Mouse (Mus musculus): ENCODE measurements at regions not wholly inside any gene's neighbourhood (a gene's known extent, or its start where the extent isn't known, plus 50 kb on each side); places are given as distances from the start of the nearest gene placed in this dataset.

DNA sequence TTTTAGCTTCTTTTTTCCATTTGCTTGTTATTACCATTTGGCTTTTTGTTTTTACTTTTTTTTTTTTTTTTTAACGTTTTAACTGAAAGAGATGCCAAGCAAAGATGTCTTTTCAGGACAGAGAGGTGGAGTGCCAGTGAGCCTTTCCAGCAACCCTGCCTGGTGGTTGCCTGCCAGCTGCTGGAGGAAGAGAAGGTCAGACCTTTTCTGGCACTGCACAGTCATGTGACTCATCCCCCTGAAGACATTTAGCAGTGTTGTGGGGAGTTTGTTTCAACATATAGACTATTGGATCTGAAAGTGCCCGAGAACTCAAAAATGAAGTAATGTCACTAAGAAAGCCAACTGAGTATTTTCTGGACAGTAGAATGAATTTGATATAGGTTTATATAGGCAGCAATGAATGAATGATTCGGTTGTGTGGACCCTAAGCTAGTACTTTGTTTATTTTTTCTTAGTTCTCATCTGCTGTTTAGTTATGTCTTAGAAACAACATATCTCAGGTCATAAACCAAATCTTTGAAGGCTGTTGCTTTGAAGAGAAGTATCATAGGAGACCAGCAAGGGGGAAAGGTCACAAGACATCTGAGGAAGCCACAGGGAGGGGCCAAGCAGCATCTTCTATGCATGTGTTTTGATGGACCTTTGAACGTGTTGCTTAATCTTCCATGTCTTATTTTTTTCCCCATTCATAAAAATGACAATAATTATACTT is 604.2 kb downstream of the Ptprc start:
- peak in 1 of 2 experiments; percentile 43 for DNase-seq (ENCODE audit: low spot score in 2 of 2)

DNA sequence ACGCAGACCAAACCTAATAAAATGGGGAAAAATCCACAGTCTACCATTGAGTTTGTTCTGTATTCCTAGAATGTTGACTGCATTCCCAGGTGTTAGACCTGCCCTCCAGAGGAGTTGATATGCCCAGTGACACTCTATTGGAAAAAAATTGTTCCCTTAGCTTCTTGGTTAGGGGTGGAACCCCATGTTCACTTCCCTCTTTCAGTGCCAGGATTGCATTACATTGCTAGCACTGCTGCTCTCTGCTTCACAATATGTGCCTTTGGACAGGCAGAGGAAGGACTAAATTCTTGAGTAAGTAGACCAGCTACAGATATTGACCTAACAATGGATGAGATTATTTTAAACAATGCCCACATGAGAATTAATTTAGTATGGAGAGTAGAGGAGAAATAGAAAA is 607.3 kb upstream of the Nr5a2 start:
- DNase-seq (ENCODE audit: low spot score in 2 of 2), result no peak

DNA sequence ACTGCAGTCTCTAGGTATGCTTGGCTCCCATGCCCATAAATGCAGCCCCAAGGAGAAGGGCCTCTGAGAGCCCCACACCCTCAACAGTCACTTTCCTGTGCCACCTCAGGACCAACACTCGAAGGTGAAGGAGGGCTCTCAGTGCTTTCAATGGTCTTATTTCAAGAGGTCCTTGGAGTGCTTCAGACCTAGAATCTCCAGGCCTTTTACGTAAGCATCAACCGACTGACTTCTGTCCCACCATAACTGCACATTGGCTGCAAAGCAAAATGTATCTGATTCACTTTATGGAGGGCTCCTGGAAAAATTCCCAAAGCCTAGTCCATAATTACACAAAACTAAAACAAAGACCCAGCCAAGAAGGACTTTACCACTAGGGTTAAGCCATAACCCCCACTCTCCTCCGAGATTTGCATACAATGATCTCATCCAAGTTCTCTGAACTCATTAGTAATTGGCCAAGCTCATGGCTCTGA is 605.4 kb upstream of the Nr5a2 start:
- no peak for DNase-seq (ENCODE audit: low spot score in 2 of 2)

DNA sequence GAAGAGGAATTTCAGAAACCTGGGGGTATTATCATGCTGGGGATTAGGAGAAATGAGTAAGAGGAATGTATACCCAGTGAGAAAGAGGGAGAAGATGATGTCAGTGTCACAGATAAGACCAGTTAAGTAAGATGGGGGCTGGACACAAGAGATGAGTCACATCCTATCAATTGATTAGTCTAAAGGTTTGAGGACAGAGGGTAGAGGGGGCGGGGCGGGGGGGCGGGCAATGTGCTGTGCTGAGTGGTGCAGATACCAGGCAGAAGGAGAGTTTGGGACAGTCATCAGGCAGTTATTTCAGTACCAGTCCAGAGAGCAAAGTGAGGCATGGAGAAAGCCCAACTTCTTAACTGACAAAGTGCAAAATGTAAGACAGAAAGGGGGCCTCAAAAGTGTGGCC is 601.4 kb upstream of the Nr5a2 start:
- no peak for DNase-seq (ENCODE audit: low spot score in 2 of 2)

DNA sequence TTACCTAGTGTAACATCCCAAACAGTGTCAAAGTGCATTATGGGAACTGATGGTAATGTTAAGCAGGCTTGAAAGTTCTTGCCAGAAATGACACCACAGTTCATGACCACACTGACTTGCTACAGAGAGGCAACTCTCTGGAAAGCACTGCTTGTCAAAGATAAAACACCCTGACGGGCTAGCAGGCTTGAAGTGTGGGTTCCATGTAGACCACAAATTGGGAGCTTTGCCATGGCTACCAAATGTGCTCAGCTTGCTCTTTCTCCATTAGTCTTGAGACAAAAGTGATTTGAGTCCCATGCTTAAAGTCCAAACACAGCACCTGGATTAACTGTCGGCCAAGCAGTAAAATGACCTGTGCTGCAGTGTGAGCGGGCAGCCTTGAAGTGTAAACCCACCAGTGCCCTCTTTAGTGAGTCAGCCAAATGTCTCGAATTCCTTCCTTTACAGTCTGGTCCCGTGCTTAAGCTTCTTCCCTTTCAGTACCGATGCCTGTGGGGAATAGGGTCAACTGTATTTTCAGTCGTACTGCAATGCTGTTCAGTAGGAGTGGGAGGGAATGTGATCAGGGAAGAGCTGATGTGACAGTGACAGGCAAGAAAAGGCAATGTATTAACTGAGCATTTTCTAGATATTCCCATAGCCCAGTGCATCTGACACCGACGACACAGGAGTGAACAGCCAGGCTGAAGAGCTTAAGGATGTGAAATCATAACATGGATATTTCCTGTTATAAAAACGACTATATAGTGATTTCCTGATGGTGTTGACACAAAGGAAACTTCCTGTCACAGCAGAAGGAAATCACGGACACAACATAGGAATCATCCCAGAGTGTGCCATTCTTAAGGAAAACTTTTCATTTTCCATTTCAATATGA is 600.4 kb upstream of the Nr5a2 start:
- no peak for DNase-seq (ENCODE audit: low spot score in 2 of 2)

DNA sequence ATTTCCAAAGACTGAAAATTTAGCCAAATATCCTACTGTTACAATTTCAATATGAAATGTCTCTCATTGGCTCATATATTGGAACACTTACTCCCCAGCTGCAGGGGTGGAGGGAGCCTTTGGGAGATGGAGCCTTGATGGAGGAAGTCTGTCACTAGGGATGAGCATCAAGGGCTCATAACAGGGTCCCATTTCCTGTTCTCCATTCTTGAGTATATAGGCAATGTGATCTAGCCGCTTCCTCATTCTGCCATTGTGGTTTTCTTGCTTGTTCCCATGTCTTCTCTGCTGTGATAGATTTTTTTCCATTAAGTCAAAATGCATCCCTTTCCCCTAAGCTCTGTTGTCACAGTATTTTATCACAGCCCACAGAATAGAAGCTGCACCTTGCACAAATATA is 589.4 kb upstream of the Nr5a2 start:
- DNase-seq (ENCODE audit: low spot score in 2 of 2), result no peak

DNA sequence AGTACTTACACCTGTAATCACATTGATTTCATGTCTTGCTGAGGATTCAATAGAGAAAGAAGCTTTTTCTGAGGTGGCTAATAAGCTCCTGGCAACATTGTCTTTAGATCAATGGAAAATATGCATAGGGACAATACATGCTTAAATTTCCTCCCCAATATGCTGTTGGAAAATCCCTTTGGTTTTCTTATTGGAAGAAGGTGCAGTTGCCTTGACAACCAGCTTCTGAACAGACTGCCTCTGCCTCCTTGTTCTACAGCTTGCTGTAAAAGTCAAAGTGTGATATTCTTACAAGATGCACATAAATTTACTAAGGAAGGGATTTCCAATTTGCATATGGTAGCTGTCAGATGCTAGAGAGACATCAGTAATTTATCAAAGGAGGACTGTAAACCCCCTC is 585.4 kb upstream of the Nr5a2 start:
- no peak for DNase-seq (ENCODE audit: low spot score in 2 of 2)

DNA sequence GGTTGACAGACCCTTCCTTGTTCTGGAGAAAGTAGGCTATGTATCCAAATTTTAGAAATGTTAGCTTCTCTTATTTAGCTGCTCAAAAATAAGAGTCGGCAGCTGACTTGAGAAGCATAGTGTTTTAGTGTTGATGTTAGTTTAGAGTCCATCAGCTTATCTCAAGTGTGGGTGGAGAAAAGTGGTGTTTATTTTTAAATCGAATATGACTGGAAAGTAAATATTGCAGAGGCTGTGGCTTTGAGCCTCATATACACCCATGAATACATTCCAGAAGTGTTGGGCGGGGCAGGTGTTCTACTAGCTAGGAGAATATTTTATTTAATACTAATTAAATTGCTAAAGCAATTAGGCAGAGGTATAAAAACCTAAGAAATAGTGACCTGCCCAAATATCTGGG is 583.6 kb upstream of the Nr5a2 start:
- no peak for DNase-seq (ENCODE audit: low spot score in 2 of 2)

DNA sequence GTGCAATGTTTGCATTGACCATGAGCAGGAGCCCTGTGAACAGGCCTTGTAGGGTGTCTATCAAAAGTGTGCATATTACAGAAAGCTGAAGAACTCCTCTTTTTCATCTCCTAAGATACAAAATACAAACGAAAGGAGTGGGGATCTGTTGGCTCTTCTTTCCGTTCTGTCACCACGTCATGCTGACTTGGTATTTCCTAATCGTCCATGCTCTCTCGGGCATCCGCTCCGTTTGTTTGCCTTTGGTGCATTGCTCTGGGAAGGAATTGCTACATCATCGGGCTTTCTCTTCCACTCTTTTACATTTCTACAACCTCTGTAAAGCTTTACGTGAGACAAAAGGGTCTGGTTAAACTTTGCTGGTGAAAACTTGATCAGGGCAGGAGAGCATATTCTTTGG is 581.2 kb upstream of the Nr5a2 start:
- no peak for DNase-seq (ENCODE audit: low spot score in 2 of 2)

DNA sequence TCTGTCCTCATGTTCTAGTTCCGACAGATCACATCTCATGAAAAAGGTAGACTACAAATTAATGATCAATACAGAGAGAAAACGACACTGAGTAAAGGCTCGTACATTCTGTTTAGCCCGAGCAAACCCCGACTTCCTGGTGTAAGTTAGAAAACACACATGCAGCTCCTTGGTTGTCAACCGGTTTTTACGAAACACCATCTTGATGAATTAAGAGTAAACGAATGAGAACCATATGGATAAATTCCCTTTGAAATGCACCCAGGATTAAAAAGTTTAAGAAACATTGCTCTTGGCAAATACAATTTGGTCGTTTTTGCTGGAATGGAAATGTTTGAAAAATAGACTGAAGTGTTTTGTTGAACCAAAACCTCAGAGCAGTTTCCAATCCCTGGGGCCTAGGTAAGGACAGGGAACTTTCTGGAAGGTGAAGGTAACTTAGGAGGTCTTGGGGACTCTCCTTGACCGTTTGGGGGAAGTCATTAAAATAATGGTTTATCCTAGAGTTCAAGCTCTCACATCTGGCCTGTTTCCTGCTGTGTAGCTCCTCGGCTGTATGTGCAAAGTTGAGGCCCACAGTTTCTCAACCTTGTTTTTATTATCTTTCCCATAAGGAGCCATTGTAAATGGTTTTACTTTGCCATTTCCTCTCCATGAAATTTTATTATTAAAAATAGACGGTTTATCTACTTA is 579.3 kb upstream of the Nr5a2 start:
- no peak for DNase-seq (ENCODE audit: low spot score in 2 of 2)

DNA sequence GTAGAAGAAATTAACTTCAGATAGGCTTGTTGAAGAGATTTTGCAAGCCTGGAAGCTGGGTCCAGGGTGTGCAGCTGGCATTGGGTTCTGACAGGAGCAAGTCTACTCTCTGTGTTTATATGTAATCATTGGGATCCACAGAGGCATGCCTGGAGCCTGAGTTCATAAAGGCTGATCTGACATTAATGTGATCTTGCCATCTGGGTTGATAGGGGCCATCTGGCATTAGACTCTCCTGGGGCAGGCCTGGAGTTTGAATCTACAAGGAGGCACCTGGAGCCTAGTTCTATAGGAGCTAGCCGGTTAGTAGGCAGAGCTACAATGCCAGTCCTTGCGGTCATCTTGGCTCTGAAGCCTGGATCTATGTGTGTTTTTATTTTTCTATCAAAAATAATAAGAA is 554.5 kb upstream of the Nr5a2 start:
- DNase-seq (ENCODE audit: low spot score in 2 of 2), result no peak

DNA sequence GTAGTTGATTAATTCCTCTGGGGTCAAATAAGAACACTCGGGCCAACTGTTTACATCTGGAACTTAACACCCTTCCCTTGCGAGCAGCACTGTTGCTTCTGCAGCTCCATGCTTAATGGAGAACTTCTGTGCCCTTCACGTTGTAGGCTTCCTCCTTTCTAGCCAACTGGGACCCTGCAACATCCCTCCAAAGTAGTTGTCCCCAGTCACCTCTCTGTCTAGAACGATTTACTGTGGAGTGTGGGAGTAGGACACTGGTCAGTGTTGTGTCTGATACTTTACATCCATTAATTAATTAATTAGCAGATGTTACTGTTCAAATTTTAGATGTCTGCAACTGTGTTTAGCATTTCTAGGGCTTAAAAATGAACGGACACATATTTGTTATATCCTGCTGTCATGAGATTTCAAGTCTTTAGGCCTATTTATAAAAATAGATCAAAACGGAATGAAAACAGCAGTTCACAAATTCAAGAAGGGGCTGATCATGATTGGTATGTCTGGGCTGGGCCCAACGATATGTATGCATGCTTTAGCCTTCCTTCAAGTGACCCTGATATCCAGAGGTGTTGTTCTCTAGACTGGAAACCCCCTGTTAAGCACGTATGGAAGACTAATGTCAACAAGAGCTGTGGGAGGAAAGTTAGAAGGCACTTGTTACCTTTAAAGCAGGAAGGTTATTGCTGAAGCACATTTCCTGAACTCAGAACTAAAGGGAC is 543.6 kb upstream of the Nr5a2 start:
- no peak for DNase-seq (ENCODE audit: low spot score in 2 of 2)

DNA sequence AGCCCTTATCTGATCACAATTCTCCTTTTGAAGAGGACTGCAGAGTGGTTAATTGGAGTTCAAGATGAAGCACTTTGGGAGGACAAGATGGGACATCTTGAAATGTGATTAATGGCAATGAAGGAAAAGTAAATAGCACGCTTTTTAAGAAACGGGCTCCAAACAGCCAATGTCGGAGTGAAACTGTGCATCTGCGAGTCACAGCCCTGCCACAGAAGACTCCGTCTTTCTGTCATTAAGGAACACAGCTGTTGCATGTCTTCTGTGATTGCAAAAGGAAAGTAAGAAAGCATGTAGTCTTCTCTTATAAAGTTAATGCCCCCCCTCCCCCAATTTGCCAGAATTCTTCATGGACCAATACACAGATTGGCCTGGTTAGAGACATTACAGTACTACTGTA is 528.0 kb upstream of the Nr5a2 start:
- no peak for DNase-seq (ENCODE audit: low spot score in 2 of 2)

DNA sequence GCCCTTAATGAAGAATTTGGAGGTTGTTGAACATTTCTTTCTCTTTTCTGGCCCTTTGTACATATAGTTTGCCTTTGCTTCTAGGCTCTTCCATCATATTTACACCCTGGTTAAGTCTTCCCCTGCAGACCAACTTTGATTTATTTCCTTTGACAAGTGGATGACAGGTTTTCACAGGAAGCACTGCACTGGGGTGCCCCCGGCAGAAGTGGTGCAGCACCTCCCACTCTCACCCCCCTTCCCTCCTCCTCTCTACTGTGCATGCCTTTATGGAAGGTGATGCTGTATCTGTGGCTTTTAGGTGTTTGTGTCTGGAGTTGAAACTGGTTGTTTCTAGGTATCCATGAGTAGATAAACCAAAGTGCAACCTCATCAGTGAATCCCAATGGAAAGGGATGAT is 518.2 kb upstream of the Nr5a2 start:
- DNase-seq (ENCODE audit: low spot score in 2 of 2), result peak in 1 of 2 experiments; percentile 15

DNA sequence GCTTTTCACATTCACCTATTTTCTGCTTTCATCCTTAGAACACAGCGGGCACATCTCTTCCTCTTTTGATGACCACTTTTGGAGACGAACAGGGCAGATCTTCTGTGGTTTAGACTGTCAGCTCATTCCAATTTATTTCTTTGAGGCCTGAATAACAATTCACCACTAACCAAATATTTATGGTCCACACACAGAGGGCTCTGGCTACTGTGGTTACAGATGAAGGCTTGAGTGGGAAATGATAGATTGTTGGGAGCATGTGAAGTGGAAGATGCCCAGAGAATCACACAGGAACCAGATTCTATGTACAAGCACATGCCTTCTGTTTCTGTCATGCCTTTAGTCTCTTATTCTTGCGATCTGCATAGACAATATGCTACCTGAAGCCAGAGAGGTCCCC is 517.0 kb upstream of the Nr5a2 start:
- DNase-seq (ENCODE audit: low spot score in 2 of 2), result no peak

DNA sequence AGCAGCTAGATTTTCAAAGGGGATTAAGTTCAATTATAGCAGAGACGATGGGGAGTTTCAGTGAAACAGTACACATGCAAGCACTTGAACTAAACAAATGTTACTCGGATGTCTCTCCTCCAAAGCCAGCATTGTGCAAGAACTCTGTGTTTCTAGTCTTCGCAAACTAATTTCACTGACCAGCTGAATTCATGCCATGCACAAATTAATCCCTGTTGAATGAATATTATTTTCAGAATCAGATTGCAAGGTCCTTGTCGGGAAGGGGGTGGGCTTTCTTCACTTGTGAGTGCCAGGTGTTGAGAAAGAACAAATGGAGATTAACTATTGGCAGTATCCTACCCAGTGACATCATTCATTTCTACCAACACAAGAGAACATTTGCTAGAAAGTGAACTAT is 514.6 kb upstream of the Nr5a2 start:
- DNase-seq (ENCODE audit: low spot score in 2 of 2), result no peak

DNA sequence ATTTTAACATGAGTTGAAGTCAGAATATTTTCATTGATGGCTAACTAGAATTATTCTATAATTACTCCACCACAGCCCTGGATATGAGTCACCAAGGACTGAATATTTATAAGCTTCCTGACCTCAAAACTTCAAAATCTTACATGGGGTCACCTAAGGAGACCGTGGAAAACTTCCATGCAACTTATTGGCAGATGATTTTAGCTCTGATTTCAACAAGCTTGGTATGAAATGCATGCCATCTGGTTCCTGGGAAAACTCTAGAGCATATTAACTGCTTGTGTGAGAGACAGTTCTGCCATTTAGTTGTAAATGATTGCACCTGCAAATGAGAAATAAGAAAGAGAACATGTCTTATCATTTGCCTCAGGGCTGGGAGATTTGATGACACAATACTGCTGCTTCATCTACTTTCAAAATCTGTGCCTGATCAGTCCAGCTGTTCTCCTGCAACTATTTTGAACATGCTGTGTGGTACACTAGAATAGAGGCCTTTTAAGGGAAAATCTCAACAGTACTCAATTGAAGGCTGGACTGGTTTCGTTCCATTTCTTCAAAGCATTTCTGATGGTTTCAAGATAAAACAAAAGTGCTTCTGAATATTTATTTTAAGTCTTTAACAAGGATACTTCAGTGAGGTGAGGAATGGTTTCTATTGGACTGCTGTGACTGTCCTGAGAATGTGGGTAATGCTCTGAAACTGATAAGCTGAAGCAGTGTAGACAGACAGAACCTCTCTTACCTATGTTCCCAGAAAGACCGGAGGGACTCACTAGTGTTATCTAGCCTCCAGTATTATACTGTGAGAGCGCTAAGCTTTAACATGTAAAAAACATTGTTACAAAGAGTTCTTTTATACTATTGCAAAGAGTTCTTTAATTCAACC is 513.8 kb upstream of the Nr5a2 start:
- no peak for DNase-seq (ENCODE audit: low spot score in 2 of 2)

DNA sequence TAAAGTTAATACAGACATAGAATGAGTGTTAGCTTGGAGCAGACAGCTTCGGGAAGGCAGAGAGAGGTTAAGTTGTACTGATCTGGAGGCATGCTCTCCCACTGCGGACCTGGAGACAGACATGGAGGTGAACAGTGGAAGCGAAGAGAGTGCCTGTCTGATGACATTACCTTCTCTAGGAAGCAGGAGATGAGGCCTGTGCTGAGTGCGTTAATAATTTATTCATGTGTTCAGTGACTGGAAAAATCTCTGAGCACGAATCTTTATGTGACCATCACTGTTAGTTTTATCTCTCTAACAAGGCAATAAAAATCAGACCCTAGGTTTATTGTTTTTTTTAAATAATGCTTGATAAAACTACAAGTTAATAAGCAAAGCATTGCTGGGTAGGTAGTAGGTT is 504.7 kb upstream of the Nr5a2 start:
- no peak for DNase-seq (ENCODE audit: low spot score in 2 of 2)

DNA sequence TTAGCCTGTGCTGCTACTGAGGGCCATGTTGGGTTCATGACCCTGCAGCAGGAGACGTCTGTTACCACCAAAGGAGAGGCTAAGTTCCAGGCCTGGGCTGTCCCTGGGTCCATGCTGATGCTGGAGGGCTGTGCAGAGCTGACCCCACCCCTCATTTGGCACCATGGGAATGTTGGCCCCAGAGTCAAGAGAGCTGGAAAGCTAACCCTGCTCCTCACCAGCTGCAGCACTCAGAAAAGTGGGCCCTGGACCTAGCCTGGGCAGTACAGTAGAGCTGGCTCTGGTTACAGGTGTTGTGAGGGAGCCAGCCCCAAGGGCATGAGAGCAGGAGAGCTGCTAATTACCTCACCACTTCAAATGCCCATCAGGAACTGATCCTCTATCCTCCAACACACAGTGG is 500.9 kb upstream of the Nr5a2 start:
- DNase-seq (ENCODE audit: low spot score in 2 of 2), result no peak

DNA sequence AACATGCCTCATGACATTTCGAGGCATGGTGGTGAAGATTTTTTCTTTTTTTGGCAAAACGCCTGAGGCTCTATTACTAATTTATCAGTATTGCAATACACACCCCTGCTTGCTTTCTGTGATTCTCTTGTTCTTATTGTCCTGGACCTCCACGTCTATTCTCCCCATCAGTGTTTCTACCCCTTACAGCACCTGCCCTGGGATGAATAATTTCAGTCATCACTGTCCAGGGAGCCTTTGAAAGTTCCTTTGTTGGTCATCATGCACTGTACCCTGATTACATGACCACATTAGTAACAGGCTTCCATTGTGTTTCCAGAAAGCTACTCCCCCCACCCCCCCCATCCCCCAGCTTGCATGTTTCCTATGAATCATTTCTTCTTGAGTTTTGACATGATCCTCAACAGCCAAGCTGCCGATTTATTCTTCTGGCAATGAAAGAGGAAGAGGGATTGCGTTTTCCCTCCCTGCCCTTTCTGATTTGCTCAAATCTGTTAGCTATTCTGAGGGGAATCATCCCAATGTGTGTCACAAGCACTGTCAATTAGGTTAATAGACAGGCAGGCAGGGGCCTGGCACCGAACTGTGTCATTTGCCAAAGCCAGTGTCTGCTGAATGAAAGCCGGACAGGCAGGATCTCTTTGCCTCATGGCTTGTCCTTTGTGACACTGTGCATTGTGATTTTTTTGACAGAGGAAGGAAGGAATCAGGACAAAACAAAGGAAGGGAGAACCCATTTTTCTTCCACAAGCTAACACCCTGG is 493.4 kb upstream of the Nr5a2 start:
- DNase-seq (ENCODE audit: low spot score in 2 of 2), result no peak

Measured in thymus, postnatal 10 days (tissue).